Mouse (Mus musculus) lung, postnatal 25 days (tissue): ENCODE data around the gene Gm21721.
"Not testable (repeated sequence)": the region's sequence is repeated elsewhere in the genome, so short reads cannot be mapped to it uniquely, and the experiment has no call there.

Experiments used
- DNase-seq: peaks from one replicate; pipeline ENCODE4 v3.0.0; 2022; ENCODE audit warnings: low spot score

The Gm21721 gene

GRCm38 (mm10) chrY:9202090-9202489 is at the start of gene Gm21721:
Gm21721 (minus strand) TSS chrY:9202190.
- DNase-seq, result not testable (repeated sequence)
